Mouse (Mus musculus) thymus, postnatal 25 days (tissue): ENCODE results near the gene Ak3.

Experiments used
- DNase-seq: peaks from one replicate; pipeline ENCODE4 v3.0.0; 2022

Gene Ak3

DNA sequence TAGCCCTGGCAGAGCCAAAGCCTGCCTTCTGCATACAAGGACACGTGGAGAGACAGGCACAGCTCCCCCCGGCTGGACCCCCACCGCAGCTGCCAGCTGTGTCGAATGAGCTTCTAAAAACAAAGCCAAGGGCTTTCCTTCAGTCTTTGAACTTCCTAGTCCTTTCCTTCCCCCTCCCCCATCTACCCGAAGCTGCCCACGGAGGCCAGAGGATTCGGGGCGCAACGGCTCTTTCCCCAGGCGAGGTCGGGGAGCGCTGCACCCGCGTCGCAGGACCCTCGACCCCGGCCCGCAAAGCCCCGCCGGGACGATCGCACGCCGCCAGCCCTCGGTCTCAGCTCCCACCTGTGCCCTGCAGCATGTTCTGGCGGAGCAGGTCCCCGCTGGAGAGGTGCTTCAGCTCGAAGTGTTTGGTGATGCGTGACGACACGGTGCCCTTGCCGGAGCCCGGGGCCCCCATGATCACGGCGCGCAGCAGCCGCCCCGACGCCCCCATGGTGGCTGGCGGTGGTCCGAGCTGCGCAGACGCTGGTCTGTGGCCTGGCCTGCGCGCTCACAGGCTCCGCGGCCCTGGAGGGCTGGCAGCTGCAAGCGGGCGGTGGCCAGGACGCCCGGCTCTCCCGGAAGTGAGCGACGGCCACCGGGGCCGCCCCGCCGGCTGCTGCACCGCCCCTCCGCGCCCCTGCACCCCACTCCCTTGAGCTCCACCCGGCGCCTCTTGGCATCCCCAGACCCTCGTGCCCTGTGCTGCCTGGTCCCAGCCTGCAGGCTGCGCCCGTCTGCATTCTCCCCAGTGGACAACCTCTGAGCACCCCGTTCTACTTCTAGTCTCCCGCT is at the start of gene Ak3:
Gene Ak3, minus strand, starts transcription at position 628 of the 837 bp plus-strand sequence.
- DNase-seq, result peak; percentile 85

DNA sequence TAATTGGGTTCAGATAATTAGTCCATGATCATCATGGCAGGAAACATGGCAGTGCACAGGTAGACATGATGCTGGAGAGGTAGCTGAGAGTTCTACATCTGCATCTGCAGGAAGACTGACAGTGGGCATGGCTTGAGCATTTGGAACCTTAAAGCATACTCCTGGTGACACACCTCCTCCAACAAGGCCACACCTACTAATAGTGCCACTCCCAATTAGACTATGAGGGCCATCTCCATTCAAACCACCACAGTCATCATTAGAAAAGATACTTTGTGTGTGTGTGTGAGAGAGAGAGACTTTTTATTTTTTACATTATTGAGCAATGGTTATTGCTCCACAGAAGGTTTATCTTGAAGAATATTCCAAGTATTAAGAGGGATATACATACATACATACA is 44.4 kb upstream of the Ak3 start:
- DNase-seq, result no peak

DNA sequence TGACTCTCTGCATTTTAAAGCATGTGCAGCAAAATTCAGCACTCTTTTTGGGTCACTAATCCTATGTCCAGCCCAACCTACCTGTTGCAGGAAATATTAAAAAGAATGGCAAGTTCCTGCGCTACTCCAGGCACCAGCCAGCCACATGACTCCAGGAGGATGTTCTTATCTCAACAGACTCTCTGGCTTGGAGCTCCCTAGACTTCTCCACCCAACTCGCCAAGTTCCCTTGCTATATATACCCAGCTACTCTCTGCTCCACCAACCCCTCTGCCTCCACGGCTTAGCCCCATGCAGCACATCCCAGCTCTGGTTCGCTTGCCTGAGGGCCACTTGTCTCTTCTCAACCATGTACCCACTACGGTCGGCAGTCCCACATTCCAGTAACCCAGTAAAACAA is 40.9 kb upstream of the Ak3 start:
- no peak for DNase-seq

DNA sequence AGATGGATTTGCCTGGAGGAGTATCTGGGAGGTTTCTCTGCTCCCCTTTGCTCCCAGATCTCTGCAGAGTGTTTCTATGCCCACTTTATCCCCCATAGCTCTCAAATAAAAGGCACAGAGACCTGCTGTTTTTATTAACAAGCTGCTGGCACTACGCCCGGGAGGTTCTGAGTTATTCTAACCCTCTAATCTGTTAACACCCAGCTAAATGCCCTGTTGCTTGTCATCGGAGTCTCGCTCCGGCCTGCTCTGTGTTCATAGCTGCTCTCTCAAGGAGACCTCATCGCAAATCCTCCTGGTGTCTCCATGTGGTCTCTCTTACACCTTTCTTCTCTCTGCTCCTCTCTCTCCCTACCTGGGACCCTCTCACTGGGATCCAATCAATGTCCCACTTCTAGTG is 27.0 kb upstream of the Ak3 start:
- DNase-seq, result no peak

DNA sequence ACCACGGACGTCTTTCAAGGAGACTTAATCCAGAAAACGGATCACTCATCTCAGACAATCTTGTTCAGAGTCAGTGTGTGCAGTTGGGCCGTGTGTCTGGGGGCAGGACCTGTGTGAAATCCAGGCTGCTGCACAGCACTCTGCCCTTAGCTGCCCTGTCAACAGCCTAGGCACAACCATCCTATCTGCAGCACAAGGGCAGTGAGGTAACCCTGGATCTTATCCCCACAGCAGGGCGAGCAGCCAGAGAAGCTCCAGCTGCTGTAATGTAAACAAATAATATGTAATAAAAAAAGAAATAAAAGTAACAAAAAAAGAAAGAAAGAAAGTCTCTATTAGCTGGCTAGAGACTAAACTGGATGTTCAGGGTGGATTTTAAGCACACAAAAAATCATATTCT is 21.4 kb upstream of the Ak3 start:
- DNase-seq, result no peak

DNA sequence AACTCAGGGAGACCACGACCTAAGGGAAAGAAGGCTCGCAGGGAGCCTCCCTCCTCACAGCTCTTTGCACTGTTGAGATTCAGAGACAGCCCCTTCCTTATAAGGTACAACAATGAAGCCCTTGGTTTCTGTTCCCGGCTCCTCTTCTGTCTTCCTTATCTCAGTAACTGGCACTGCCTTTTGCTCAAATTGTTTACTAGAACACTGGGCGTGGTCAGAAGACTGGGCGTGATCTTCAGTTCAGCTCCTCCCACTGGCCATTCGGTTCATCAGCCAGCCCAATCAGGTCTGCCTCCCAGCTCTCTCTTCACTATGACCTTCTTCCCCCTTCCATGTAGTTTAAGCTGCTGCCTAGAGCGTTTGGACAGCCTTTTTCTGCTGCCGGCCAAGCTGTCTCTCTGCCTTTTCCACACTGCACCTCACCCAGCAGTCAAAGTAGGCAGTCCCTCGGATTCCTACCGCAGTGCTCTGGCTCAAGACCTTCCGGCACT is 19.3 kb upstream of the Ak3 start:
- peak; percentile 65 for DNase-seq

DNA sequence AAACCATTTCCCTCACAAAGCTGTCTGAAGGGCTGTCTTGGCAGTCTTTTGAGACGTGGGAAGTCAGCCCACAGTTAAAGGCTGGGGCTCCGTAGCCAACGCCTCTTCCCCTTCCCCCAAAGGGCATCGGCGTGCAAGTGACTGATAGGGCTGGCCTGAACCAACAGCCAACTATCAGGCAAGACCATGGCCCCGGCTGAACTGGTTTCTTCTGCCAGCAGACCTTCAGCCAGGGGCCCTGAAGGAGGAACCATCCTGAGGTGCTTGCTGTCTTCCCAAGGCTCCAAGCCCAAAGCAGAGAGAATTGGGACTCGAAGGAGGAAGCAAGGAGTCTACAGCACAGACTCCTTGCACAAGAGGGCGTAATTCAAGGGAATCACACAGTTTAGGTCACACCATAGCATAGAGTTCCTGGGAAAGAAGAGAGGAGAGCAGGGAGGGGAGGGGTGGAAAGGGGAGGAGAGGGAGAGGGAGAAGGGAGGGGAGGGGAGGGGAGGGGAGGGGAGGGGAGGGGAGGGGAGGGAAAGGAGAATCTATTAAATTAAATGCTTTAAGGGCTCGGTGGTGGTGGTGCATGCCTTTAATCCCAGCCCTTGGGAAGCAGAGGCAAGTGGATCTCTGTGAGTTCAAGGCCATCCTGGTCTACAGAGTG is 16.8 kb upstream of the Ak3 start:
- peak; percentile 37 for DNase-seq

DNA sequence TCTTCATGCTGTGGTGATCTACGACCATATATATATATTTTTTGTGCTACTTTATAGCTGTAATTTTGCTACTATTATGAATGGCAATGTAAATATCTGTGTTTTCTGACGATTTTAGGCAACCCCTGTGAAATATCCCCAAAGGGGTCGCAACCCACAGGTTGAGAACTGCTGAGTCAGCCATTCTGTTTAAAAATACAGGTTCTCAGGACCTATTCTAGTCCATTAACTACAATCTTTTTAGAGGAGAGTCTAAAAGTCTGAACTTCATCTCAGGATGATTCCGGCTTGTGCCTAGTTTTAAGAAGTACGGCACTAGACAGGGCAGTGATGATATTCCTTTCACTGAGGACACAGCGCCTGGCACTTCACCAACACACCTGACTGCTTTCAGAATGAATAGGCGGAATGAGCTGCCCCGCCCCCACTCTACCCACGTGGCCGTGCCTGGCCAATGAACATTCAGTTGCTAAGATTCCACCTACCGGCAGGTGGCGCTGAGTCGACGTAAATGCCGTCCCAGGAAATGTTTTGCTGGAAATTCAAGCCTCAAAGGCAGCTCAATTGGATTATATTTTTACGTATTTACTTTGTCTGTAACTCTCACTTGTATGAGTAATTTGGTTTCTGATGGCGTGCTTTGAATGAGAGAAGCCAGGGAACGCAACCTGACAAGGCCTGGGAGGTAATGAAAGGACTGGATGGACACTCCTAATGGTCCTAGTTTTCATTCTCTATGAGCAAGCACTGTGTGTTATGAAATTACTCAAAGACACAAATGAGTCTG is 16.0 kb upstream of the Ak3 start:
- DNase-seq, result peak; percentile 95

DNA sequence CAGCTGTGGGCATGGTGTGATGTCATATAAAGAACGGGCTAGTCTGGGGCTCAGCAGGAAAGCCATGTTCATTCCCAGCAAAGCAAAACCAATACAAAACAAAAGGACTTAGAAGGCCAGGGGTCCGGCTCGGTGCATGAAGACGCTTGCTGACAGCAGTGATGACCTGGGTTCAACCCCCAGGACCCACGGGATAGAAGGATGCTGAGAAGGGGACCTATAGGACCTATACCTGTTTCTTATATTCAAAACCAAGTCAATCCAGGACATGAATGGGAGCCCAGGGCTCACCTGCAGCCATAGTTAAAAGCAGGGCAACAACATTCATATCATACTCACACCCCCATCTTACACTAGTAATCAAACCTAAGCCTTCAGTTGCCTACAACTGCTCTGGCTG is 15.2 kb upstream of the Ak3 start:
- no peak for DNase-seq

DNA sequence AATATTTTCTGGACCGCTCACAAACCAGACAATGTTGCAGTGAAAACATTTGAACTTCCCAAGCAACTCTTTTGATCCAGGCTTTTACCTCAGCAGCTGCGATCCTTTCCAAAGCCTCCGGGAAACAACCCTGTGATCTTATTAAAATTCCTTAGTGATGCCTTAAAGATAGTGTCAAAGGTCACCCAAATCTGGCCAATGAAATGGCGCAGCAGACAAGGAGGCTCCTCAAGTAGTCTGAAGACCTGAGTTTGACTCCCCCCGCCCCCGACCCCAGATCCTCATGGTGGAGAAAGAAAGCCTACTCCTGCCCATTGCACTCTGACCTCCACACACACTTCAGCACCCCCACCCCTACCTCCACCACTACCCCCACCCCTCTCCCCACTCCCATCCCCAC is 12.5 kb upstream of the Ak3 start:
- no peak for DNase-seq

DNA sequence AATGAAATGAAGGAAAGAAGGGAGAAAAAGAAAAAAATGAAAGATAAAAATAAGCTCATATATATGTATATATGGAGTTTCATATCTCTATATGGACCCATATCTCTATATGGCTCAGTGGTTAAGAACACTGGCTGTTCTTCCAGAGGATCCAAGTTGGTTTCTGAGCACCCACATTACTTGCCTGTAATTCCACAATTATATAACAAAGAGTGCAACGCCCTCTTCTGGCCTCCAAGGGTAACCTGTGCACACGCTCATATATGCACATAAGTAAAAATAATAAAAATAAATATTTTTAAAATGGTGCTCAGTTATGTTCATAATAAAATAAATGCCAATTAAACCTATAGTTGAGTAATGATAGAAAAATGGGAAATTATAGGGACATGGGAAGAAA is 11.9 kb upstream of the Ak3 start:
- DNase-seq, result no peak

DNA sequence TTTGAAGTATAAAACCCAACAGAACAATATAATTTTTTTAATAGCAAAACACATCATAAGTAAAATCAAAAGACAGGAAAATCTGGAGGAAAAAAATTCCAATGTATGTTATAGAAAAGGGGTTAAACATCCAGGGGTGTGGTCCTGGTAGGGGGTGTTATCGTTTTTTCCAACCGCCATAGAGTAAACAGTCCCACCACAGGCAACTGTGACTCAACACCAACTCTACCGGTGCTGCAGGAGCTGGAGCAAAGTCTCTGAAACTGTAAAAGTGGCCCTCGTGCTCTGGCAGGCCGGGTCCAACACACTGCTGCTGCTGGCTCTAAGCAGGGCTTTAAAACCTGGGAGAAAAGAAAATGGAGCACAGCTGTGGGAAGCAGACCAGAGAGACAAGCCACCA is 11.0 kb upstream of the Ak3 start:
- no peak for DNase-seq

DNA sequence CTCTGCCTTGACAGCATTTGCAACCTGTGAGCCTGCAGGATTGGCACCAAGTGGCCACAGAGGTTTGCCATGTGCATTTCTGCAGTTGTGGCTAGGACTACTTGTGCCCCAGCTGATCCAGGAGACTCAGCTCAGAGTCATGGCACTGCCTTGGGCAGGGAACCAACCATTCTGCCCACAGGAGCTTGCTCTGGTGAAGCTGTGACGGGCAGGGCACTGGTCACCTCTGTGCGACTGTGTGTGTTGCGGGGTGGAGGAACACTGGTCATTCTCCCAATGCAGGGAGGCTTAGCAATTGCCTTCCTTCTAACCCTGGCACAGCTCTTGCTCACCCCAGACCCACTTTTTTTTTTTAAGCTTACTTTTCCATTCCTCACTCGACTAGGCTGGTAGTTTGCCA is 7.7 kb upstream of the Ak3 start:
- no peak for DNase-seq

DNA sequence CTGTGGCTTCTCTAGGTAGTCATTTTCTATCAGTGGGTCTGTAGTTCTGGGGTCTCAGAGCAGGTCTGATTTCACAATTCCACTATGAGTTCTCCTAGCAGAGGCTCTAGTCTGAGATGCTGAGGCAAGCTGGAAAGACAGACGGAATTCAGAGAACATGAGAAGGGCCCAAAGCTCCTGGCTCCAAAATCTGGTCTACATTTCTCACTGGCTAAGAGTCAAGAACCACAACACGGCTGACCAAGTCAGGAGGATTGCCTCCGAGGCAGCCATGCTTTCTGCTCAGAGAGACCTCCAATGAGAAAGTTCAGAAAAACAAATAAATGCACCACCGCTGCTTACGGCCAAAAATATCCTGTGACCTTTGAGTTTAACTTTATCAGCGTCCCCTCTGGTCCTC is 6.8 kb upstream of the Ak3 start:
- no peak for DNase-seq

DNA sequence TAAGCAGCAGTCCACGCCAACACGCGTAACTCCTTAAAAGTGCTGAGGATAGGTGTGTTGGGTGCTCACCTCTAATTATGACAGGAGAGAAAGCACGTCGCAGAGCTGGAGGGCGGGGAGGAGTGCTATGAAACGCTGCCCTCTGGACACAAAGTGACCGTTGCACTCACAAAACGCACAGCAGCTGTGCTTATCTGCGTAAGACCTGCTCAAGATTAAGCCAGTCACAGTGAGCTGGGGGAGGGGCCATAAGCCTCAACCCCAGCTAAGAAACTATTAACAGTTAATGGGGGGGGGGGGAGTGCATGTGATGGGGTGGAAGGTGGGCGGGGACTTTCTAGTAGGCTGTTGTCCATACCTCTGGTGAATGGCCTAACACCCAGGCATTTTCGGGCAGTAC is 5.0 kb upstream of the Ak3 start:
- no peak for DNase-seq

DNA sequence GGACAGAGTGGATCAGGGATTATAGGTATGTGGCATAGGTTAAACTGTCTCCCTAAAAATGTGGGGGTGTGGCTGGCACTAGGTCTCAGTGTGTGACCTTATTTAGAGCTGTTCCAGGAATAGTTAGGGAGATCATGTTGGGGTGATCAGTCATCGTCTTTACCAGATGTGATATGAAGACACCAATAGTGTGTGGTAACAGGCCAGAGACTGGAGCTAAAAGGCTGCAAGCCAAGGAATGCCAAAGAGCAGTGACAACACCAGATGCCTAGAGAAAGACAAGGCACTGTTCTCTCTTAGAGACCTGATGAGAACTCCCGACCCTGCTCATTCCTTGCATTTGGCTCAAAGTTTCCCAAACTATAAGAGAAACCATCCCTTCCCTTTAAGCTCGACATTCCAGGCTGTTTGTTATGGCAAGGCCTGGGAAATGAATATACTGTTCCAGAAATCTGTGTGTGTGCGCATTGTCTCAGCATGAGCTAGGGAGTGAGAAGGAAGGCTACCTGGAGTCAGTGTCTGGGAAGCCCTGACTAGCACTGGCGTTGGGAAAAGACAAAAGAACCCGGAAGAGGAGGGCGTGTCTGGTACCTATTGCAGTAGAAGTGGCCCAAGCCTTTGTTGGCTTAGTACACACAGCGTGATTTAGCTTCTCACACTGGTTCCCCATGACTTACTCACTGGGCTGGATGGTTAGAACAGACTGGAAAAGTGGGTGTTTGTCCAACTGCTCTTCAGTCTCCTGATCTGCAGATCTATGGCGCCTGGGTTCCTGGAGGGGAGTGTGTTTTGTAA is 2.6 kb upstream of the Ak3 start:
- no peak for DNase-seq

DNA sequence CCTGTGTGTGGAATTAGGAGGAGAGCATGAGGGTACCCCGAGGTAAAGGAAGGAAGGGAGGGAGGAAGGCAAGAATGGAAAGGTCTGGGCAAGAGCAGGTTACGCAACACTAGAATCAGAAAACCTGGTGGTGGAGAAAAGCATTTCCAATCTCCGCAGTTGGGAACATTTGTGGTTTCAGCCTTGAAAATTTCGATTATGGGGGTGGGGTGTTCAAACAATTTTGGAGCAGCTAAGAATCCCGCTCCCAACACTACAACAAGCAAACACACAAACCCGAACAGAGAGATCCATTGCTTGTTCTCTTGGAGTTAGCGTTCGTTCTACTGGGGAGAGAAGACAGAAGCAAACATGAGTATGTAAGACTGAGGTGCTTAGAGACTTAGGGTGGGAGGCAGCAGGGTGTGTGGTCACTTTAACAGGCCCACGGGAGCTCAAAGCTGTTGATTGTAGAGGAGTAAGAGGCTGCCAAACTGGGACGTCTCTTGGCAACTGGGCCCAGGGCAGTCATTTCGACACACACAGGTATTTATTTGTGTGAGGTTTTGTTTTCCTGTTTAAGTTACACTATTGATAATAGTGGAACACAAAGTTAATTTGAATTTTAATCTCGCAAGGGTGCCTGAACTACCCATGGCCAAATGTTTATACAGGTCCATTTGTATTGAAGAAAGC is 1.8 kb upstream of the Ak3 start:
- no peak for DNase-seq

DNA sequence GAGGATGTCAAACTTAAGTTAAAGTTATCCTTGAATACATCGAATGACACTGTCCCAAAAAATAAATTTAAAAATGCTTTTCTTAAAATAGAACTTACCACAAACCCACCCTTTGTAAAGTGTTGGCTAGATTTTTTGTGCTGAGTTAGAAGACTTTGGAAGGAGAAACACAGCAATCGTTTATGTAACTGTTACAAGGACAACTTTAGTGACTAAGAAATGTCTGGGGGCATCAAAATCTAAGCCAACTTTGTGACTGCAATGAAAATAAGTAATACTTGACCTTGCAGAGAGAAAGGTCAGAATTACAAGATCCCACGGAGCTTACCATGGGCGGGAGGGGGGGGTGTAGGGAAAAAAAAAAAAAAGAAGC is 814 bp downstream of the Ak3 start:
- no peak for DNase-seq

DNA sequence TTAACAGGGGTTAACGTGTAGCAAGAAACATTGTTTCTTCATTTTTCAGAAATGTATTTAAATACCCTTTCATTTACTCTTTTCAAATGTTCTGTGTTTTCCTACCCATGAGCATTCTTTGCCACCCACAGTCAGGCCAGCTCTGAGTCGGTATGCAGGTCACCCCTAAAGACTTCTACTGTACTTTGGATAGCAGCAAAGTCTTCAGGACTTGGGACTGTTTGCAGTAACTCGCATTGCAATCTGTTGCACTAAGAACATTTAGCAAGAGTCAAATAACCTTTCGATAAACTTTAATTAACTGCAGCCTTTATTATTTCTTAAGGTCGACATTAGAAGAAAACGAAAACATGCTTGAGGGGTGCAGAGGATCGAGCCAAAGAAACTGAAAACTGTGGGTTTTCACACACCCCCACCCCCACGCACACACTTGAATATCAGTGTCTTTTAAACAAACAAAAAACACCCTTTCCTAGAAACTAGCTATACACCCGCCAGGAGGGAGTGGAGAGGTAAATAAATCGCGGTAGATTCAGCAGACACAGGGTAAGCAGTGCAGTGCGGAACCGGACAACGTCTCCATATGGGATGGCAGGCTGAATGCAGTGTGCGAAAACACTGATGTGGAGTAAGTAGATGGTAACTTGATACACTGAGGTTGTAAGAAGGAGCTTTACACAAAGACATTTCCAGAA is 1.7 kb downstream of the Ak3 start:
- no peak for DNase-seq

DNA sequence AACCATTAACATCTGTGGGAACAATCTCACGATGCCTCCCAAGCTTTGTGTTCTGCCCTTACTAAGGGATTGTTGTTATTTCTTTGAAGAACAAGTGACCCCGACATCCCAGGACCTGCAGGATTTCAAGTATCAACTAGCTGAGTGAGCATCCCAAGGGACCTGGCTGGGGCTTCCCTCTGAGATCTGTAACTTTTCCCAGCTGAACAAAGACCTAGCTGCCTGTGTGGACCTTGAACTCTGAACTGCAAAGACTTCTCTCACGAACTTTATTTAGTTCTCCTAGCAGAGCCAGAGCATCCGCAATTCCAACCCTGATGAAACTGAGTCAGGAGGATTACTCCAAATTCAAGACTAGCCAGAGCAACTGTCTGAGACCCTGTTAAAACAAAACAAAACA is 2.4 kb downstream of the Ak3 start:
- DNase-seq, result no peak

DNA sequence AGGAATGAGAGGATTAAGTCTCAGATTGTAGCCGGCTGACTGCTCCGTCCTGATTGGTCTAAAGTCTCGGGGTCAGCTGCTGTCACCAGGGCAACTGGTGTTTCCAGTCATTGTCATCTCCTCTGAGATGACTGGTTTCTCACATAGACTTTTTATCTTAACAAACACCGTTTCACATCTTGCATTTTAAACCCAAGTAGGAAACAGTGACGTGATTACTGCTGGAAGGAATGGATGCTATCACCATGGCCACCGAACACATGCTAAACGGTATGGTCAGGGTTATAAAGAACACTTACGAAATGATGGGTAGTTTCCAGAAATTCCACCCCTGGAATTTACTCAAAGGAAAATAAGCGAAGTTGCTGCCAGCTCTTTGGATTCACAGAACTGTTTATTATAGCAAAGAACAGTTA is 3.4 kb downstream of the Ak3 start:
- no peak for DNase-seq

DNA sequence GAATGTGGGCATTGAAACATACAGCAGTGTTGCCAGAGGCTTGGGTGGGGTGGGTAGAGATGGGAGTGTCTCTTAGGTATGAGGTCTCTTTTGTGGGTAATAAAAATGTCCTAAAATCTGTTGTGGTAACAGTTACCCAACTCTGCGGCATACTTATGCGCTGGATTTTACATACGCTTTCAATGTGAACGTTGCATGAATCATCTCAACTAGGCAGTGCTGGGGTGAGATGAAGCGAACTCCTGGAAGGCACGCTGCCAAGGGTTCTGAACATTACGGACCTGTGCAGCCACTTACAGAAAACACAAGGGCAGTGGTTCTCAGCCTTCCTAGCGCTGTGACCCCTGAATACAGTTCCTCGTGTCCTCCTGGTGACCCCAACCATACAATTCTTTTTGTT is 5.1 kb downstream of the Ak3 start:
- DNase-seq, result no peak
